Mouse (Mus musculus) adrenal gland, adult 2 months (tissue): ENCODE results near the gene Mybph. TPM values are rescaled to one million over a fixed set of nuclear protein-coding genes. Genes with fewer than 3 reads are reported as not detected.

ENCODE experiments used
- DNase-seq: peaks from one replicate; pipeline ENCODE4 v3.0.0; 2021
- long read RNA-seq: library from polyadenylated mRNA; stranded (forward); transcript quantifications from one replicate; pipeline ENCODE4 v2.0.0, GENCODE M21; 2021
- polyA plus RNA-seq: library from polyadenylated mRNA; depleted of rRNA; stranded (reverse); fragments of >200 nt; gene quantifications from 2 replicates; pipeline ENCODE4 v1.2.3, GENCODE M21; 2012; rRNA removed
- total RNA-seq, 2 experiments: library from RNA; stranded (reverse); gene quantifications; 2 replicates each; pipeline ENCODE4 v1.2.3; 2021

Gene Mybph
- under 1 TPM in 1 of 2 experiments, not detected in 1; 0.38 TPM for total RNA-seq
- 0.25 and 0.59 TPM in 2 replicates for polyA plus RNA-seq
- long read RNA-seq, partial matches to known transcripts: 0 of 2 reads
- long read RNA-seq, other reads (novel, unspliced or antisense): 2 of 2 reads

GRCm38 (mm10) chr1:134193126-134193525 is at the start of gene Mybph:
Mybph (plus strand) TSS chr1:134193448.
- DNase-seq: no peak

GRCm38 (mm10) chr1:134146066-134146465 is 47.2 kb upstream of the Mybph start:
- no peak for DNase-seq

- DNase-seq: no peak
These were observed 43.2 kb upstream of the Mybph start for GRCm38 (mm10) chr1:134150076-134150475.

GRCm38 (mm10) chr1:134150745-134151144 is 42.5 kb upstream of the Mybph start:
- DNase-seq: no peak

GRCm38 (mm10) chr1:134151655-134152412 is 41.4 kb upstream of the Mybph start:
- DNase-seq: peak; percentile 75

- no peak for DNase-seq
These were observed 40.3 kb upstream of the Mybph start for GRCm38 (mm10) chr1:134152626-134153590.

GRCm38 (mm10) chr1:134154121-134154520 is 39.1 kb upstream of the Mybph start:
- no peak for DNase-seq

- DNase-seq: no peak
These were observed 38.6 kb upstream of the Mybph start for GRCm38 (mm10) chr1:134154655-134155054.

GRCm38 (mm10) chr1:134160404-134160803 is 32.8 kb upstream of the Mybph start:
- DNase-seq: no peak

GRCm38 (mm10) chr1:134161399-134161798 is 31.8 kb upstream of the Mybph start:
- DNase-seq: no peak

GRCm38 (mm10) chr1:134162510-134163225 is 30.6 kb upstream of the Mybph start:
- DNase-seq: no peak

GRCm38 (mm10) chr1:134163476-134163875 is 29.8 kb upstream of the Mybph start:
- no peak for DNase-seq

GRCm38 (mm10) chr1:134164454-134164853 is 28.8 kb upstream of the Mybph start:
- DNase-seq: no peak

- DNase-seq: no peak
These were observed 26.7 kb upstream of the Mybph start for GRCm38 (mm10) chr1:134166547-134166946.

GRCm38 (mm10) chr1:134167416-134168305 is 25.6 kb upstream of the Mybph start:
- DNase-seq: no peak

- DNase-seq: no peak
These were observed 24.7 kb upstream of the Mybph start for GRCm38 (mm10) chr1:134168567-134168966.

- DNase-seq: no peak
These were observed 24.1 kb upstream of the Mybph start for GRCm38 (mm10) chr1:134168985-134169697.

- no peak for DNase-seq
These were observed 20.2 kb upstream of the Mybph start for GRCm38 (mm10) chr1:134173081-134173480.

- DNase-seq: no peak
These were observed 15.3 kb upstream of the Mybph start for GRCm38 (mm10) chr1:134177976-134178375.

- no peak for DNase-seq
These were observed 11.2 kb upstream of the Mybph start, which contains the start of gene Chil1 for GRCm38 (mm10) chr1:134182025-134182424. Chil1 (plus strand) TSS chr1:134182176.
